Mouse (Mus musculus): ENCODE data around the gene Abt1. TPM values are rescaled to one million over a fixed set of nuclear protein-coding genes. Genes with fewer than 3 reads are reported as not detected.

Gene Abt1
- total RNA-seq, 1 experiment, result 15.5 TPM

- H3K36me3 ChIP-seq (ENCODE audit: control insufficient read depth, insufficient read depth, low read length, poor library complexity, severe bottlenecking), result no peaks in the 10 kb centered on the region
- H3K9me3 ChIP-seq (ENCODE audit: control insufficient read depth, insufficient read depth, low read depth, low read length), result no peaks in the 10 kb centered on the region
- H3K4me1 ChIP-seq (ENCODE audit: control insufficient read depth in 2 of 2, insufficient read depth in 2 of 2, low read length in 2 of 2, poor library complexity in 1 of 2), result no peaks in the 10 kb centered on the region
- H3K4me3 ChIP-seq (ENCODE audit: insufficient read depth in 1 of 2, low read depth in 1 of 2, low read length in 2 of 2, poor library complexity in 1 of 2, severe bottlenecking in 1 of 2), result peak overlapping the region; percentile 56 to 73
- no peak for DNase-seq (ENCODE audit: low read depth, low spot score)
- TF ChIP-seq MAFK (IDR thresholded peaks at IDR 0.05; ENCODE audit: insufficient read depth, low read depth, low read length) (no peak), ZC3H11A (IDR thresholded peaks at IDR 0.05; ENCODE audit: borderline replicate concordance, low read depth, low read length) (no peak), HCFC1 (IDR thresholded peaks at IDR 0.05; ENCODE audit: borderline replicate concordance, insufficient read depth, low read length) (no peak), ZNF384 (IDR thresholded peaks at IDR 0.05; ENCODE audit: low read depth, low read length) (no peak), CHD2 (IDR thresholded peaks at IDR 0.05; ENCODE audit: low read depth, low read length) (no peak)
- H3K27ac ChIP-seq (ENCODE audit: insufficient read depth, low read depth, low read length, poor library complexity, severe bottlenecking), result no peak overlapping the region
- in situ Hi-C loops (cut with MboI; ENCODE audit: low sequenced_read_pairs in 2 of 2, unreplicated experiment in 2 of 2), result loop anchor here (25.0 kb wide), 1 partner anchor 1523 kb away; no protein-coding TSS in a partner anchor
- H3K9ac ChIP-seq (ENCODE audit: insufficient read depth, low read depth, low read length, poor library complexity, severe bottlenecking), result no peak overlapping the region
These were observed 12.0 kb upstream of the Abt1 start for GRCm38 (mm10) chr13:23435676-23436075.

GRCm38 (mm10) chr13:23435241-23435640 is 11.6 kb upstream of the Abt1 start:
- H3K9ac ChIP-seq (ENCODE audit: insufficient read depth, low read depth, low read length, poor library complexity, severe bottlenecking), result no peak overlapping the region
- no peaks in the 10 kb centered on the region for H3K36me3 ChIP-seq (ENCODE audit: control insufficient read depth, insufficient read depth, low read length, poor library complexity, severe bottlenecking)
- in situ Hi-C loops (cut with MboI; ENCODE audit: low sequenced_read_pairs in 2 of 2, unreplicated experiment in 2 of 2), result loop anchor here (25.0 kb wide), 1 partner anchor 1523 kb away; no protein-coding TSS in a partner anchor

GRCm38 (mm10) chr13:23434426-23434825 is 10.8 kb upstream of the Abt1 start:
- H3K36me3 ChIP-seq (ENCODE audit: control insufficient read depth, insufficient read depth, low read length, poor library complexity, severe bottlenecking), result no peaks in the 10 kb centered on the region
- H3K9me3 ChIP-seq (ENCODE audit: control insufficient read depth, insufficient read depth, low read depth, low read length), result no peaks in the 10 kb centered on the region
- no peak overlapping the region for H3K27ac ChIP-seq (ENCODE audit: insufficient read depth, low read depth, low read length, poor library complexity, severe bottlenecking)
- H3K4me3 ChIP-seq (ENCODE audit: insufficient read depth in 1 of 2, low read depth in 1 of 2, low read length in 2 of 2, poor library complexity in 1 of 2, severe bottlenecking in 1 of 2), result peak overlapping the region; percentile 15 to 19; a peak in 3 of 4 replicates
- no peak for DNase-seq (ENCODE audit: low read depth, low spot score)
- H3K9ac ChIP-seq (ENCODE audit: insufficient read depth, low read depth, low read length, poor library complexity, severe bottlenecking), result no peak overlapping the region
- no peak for TF ChIP-seq ZNF384 (IDR thresholded peaks at IDR 0.05; ENCODE audit: low read depth, low read length)
- no peak for TF ChIP-seq CHD2 (IDR thresholded peaks at IDR 0.05; ENCODE audit: low read depth, low read length)
- TF ChIP-seq HCFC1 (IDR thresholded peaks at IDR 0.05; ENCODE audit: borderline replicate concordance, insufficient read depth, low read length), result no peak
- TF ChIP-seq ZC3H11A (IDR thresholded peaks at IDR 0.05; ENCODE audit: borderline replicate concordance, low read depth, low read length), result no peak
- no peak for TF ChIP-seq MAFK (IDR thresholded peaks at IDR 0.05; ENCODE audit: insufficient read depth, low read depth, low read length)
- H3K4me1 ChIP-seq (ENCODE audit: control insufficient read depth in 2 of 2, insufficient read depth in 2 of 2, low read length in 2 of 2, poor library complexity in 1 of 2), result no peaks in the 10 kb centered on the region
- in situ Hi-C loops (cut with MboI; ENCODE audit: low sequenced_read_pairs in 2 of 2, unreplicated experiment in 2 of 2), result loop anchor here (5.0 to 25.0 kb wide), 2 partner anchors 83 to 1522 kb away; no protein-coding TSS in a partner anchor

More at GRCm38 (mm10) chr13:23435241-23435640, 11.6 kb upstream of the Abt1 start:
- TF ChIP-seq CHD2 (IDR thresholded peaks at IDR 0.05; ENCODE audit: low read depth, low read length) (no peak), ZNF384 (IDR thresholded peaks at IDR 0.05; ENCODE audit: low read depth, low read length) (no peak), MAFK (IDR thresholded peaks at IDR 0.05; ENCODE audit: insufficient read depth, low read depth, low read length) (no peak), ZC3H11A (IDR thresholded peaks at IDR 0.05; ENCODE audit: borderline replicate concordance, low read depth, low read length) (no peak), HCFC1 (IDR thresholded peaks at IDR 0.05; ENCODE audit: borderline replicate concordance, insufficient read depth, low read length) (no peak)
- Histone ChIP-seq H3K4me3 (ENCODE audit: insufficient read depth in 1 of 2, low read depth in 1 of 2, low read length in 2 of 2, poor library complexity in 1 of 2, severe bottlenecking in 1 of 2) (peak overlapping the region; percentile 56 to 73), H3K27ac (ENCODE audit: insufficient read depth, low read depth, low read length, poor library complexity, severe bottlenecking) (no peak overlapping the region), H3K9me3 (ENCODE audit: control insufficient read depth, insufficient read depth, low read depth, low read length) (no peaks in the 10 kb centered on the region), H3K4me1 (ENCODE audit: control insufficient read depth in 2 of 2, insufficient read depth in 2 of 2, low read length in 2 of 2, poor library complexity in 1 of 2) (no peaks in the 10 kb centered on the region)
- DNase-seq (ENCODE audit: low read depth, low spot score), result no peak

GRCm38 (mm10) chr13:23433801-23434200 is 10.1 kb upstream of the Abt1 start:
- Histone ChIP-seq H3K9ac (ENCODE audit: insufficient read depth, low read depth, low read length, poor library complexity, severe bottlenecking) (no peak overlapping the region), H3K9me3 (ENCODE audit: control insufficient read depth, insufficient read depth, low read depth, low read length) (no peaks in the 10 kb centered on the region), H3K27ac (ENCODE audit: insufficient read depth, low read depth, low read length, poor library complexity, severe bottlenecking) (no peak overlapping the region), H3K36me3 (ENCODE audit: control insufficient read depth, insufficient read depth, low read length, poor library complexity, severe bottlenecking) (no peaks in the 10 kb centered on the region), H3K4me1 (ENCODE audit: control insufficient read depth in 2 of 2, insufficient read depth in 2 of 2, low read length in 2 of 2, poor library complexity in 1 of 2) (0 out of 4 replicates have a peak, but pooled peaks cover 0 to 2% of the 10 kb centered on the region in 2 experiments), H3K4me3 (ENCODE audit: insufficient read depth in 1 of 2, low read depth in 1 of 2, low read length in 2 of 2, poor library complexity in 1 of 2, severe bottlenecking in 1 of 2) (peak overlapping the region in 1 of 2 experiments; percentile 53; a peak in 1 of 4 replicates)
- in situ Hi-C loops (cut with MboI; ENCODE audit: low sequenced_read_pairs in 2 of 2, unreplicated experiment in 2 of 2), result loop anchor here (5.0 to 25.0 kb wide), 2 partner anchors 84 to 1522 kb away; no protein-coding TSS in a partner anchor
- TF ChIP-seq ZNF384 (IDR thresholded peaks at IDR 0.05; ENCODE audit: low read depth, low read length) (no peak), CHD2 (IDR thresholded peaks at IDR 0.05; ENCODE audit: low read depth, low read length) (no peak), ZC3H11A (IDR thresholded peaks at IDR 0.05; ENCODE audit: borderline replicate concordance, low read depth, low read length) (no peak), MAFK (IDR thresholded peaks at IDR 0.05; ENCODE audit: insufficient read depth, low read depth, low read length) (no peak), HCFC1 (IDR thresholded peaks at IDR 0.05; ENCODE audit: borderline replicate concordance, insufficient read depth, low read length) (no peak)
- DNase-seq (ENCODE audit: low read depth, low spot score), result no peak
